21 mouse cellular contexts compared by ENCODE assay signal in genomic region chr15:80673337-80674095, GRCm38 (mm10). TPM values are rescaled to one million over a fixed set of nuclear protein-coding genes. Genes with fewer than 3 reads are reported as not detected.
A peak's percentile ranks its signal among the peaks of the same experiment; 100 is the strongest.
DNase-seq lines count a peak whose midpoint lies in the region; ATAC-seq and TF ChIP-seq lines count a peak whose summit lies in the region.
"Had no signal": no experiment of that assay in that cellular context is flagged by ENCODE, and none has a peak within 500 bp of the region (broad histone marks: within the 10 kb centered on the region; RNA-seq: fewer than 3 reads in every experiment).

No protein-coding gene starts in this region.

- H3K9ac ChIP-seq in liver, embryonic 16.5 days (ENCODE audit: low read depth, low read length) = no peak overlapping the region
- no peak overlapping the region for H3K9ac ChIP-seq in liver, embryonic 12.5 days
- H3K9ac ChIP-seq in stomach, postnatal 0 days (ENCODE audit: low read length) = no peak overlapping the region
- H3K9ac ChIP-seq: embryonic facial prominence, embryonic 13.5 days; limb, embryonic 12.5 days; lung, embryonic 15.5 days; midbrain, embryonic 13.5 days; neural tube, embryonic 15.5 days had no signal

- no peak for TF ChIP-seq CTCF in embryonic fibroblast, embryonic 13.5 days (IDR thresholded peaks at IDR 0.05; ENCODE audit: borderline replicate concordance, insufficient read depth, low read length)
- TF ChIP-seq CTCF in stomach, postnatal 0 days (IDR thresholded peaks at IDR 0.05; ENCODE audit: low read depth) = no peak

- H3K9me3 ChIP-seq in liver, embryonic 16.5 days (replicated peaks; ENCODE audit: control insufficient read depth, low read length) = no peaks in the 10 kb centered on the region
- no peaks in the 10 kb centered on the region for H3K9me3 ChIP-seq in liver, embryonic 12.5 days (replicated peaks)
- no peaks in the 10 kb centered on the region for H3K9me3 ChIP-seq in stomach, postnatal 0 days (ENCODE audit: control insufficient read depth, low read length)
- H3K9me3 ChIP-seq: embryonic facial prominence, embryonic 13.5 days; limb, embryonic 12.5 days; lung, embryonic 15.5 days; midbrain, embryonic 13.5 days; neural tube, embryonic 15.5 days had no signal

- no peak for TF ChIP-seq EP300 in stomach, postnatal 0 days (optimal IDR thresholded peaks at IDR 0.05)

- H3K4me1 ChIP-seq in liver, embryonic 16.5 days (ENCODE audit: control insufficient read depth, low read depth, low read length) = peaks cover 6% of the 10 kb centered on the region
- peaks cover 10% of the 10 kb centered on the region for H3K4me1 ChIP-seq in liver, embryonic 12.5 days
- H3K4me1 ChIP-seq in embryonic fibroblast, embryonic 13.5 days (ENCODE audit: control insufficient read depth, insufficient read depth, low read length) = peaks cover 9% of the 10 kb centered on the region
- peaks cover 2% of the 10 kb centered on the region; the same call in 1 of the 2 replicates for H3K4me1 ChIP-seq in stomach, postnatal 0 days (replicated peaks; ENCODE audit: control insufficient read depth, insufficient read depth)

- H3K27me3 ChIP-seq in liver, embryonic 16.5 days (ENCODE audit: control insufficient read depth, insufficient read depth, low read depth, low read length) = peaks cover 25% of the 10 kb centered on the region
- peaks cover 94% of the 10 kb centered on the region for H3K27me3 ChIP-seq in liver, embryonic 12.5 days (replicated peaks)
- no peaks in the 10 kb centered on the region for H3K27me3 ChIP-seq in stomach, postnatal 0 days (ENCODE audit: control insufficient read depth, insufficient read depth, low read length)

- DNase-seq in stomach, postnatal 0 days (ENCODE audit: low spot score) = peak; percentile 45
- DNase-seq in kidney, adult 11 months = no peak
- DNase-seq: adrenal gland, adult 2 months; cerebellum, adult 11 months; cerebellum, postnatal 36 days; gastrocnemius, postnatal 14 days; kidney, postnatal 10 days; right cerebral cortex, postnatal 4 days; thymus, adult 18-20 months had no signal

- peak overlapping the region; percentile 22; the same call in 1 of the 2 replicates for H3K27ac ChIP-seq in liver, embryonic 16.5 days (ENCODE audit: low read length)
- no peak overlapping the region for H3K27ac ChIP-seq in liver, embryonic 12.5 days
- peak overlapping the region; percentile 51 for H3K27ac ChIP-seq in embryonic fibroblast, embryonic 13.5 days (ENCODE audit: insufficient read depth, low read length)
- H3K27ac ChIP-seq in stomach, postnatal 0 days (replicated peaks) = peak overlapping the region; percentile 19; the same call in 1 of the 2 replicates
- H3K27ac ChIP-seq: embryonic facial prominence, embryonic 13.5 days; limb, embryonic 12.5 days; lung, embryonic 15.5 days; midbrain, embryonic 13.5 days; neural tube, embryonic 15.5 days had no signal

- H3K4me3 ChIP-seq in liver, embryonic 16.5 days (ENCODE audit: low read depth, low read length) = no peak overlapping the region
- no peak overlapping the region for H3K4me3 ChIP-seq in liver, embryonic 12.5 days
- no peak overlapping the region for H3K4me3 ChIP-seq in embryonic fibroblast, embryonic 13.5 days (ENCODE audit: insufficient read depth, low read length)
- no peak overlapping the region for H3K4me3 ChIP-seq in stomach, postnatal 0 days (ENCODE audit: low read depth, low read length)
- H3K4me3 ChIP-seq: embryonic facial prominence, embryonic 13.5 days; limb, embryonic 12.5 days; lung, embryonic 15.5 days; midbrain, embryonic 13.5 days; myocyte; neural tube, embryonic 15.5 days had no signal

- TF ChIP-seq POLR2A in embryonic fibroblast, embryonic 13.5 days (IDR thresholded peaks at IDR 0.05; ENCODE audit: low read depth, low read length) = no peak

- 0 out of 2 replicates have a peak overlapping the region, but pooled peaks have one; percentile 11 for H3K4me2 ChIP-seq in liver, embryonic 16.5 days (ENCODE audit: low read depth, low read length)
- no peak overlapping the region for H3K4me2 ChIP-seq in liver, embryonic 12.5 days
- H3K4me2 ChIP-seq in stomach, postnatal 0 days (replicated peaks; ENCODE audit: low read depth) = peak overlapping the region; percentile 77
- H3K4me2 ChIP-seq: limb, embryonic 12.5 days; lung, embryonic 15.5 days; midbrain, embryonic 13.5 days; neural tube, embryonic 15.5 days had no signal

- WGBS in liver, embryonic 16.5 days (ENCODE audit: insufficient replicate concordance) = 53% methylated on average over 4 of the region's 4 CpGs
- 46% methylated on average over 4 of the region's 4 CpGs for WGBS in liver, embryonic 12.5 days (ENCODE audit: insufficient replicate concordance)
- WGBS in stomach, postnatal 0 days = 59% methylated on average over 4 of the region's 4 CpGs

- ATAC-seq in liver, embryonic 16.5 days (ENCODE audit: low read depth) = peak; percentile 33; the same call in 1 of the 2 replicates
- ATAC-seq in liver, embryonic 12.5 days = no peak
- ATAC-seq in megakaryocyte, adult 5-6 weeks (ENCODE audit: poor library complexity, severe bottlenecking) = peak; percentile 45
- peak; percentile 31 for ATAC-seq in stomach, postnatal 0 days (ENCODE audit: low FRiP score, low TSS enrichment)
- ATAC-seq in megakaryocyte-erythroid progenitor cell, adult 5-6 weeks (replicated peaks; ENCODE audit: low FRiP score, low TSS enrichment, poor library complexity, severe bottlenecking) = no peak
- ATAC-seq: inflammation-experienced regulatory T-cells, adult 6 months; midbrain, embryonic 13.5 days had no signal

- H3K36me3 ChIP-seq in liver, embryonic 16.5 days (ENCODE audit: control insufficient read depth, insufficient read depth) = no peaks in the 10 kb centered on the region
- H3K36me3 ChIP-seq in liver, embryonic 12.5 days = no peaks in the 10 kb centered on the region
- no peaks in the 10 kb centered on the region for H3K36me3 ChIP-seq in stomach, postnatal 0 days (ENCODE audit: control insufficient read depth, insufficient read depth, low read length)
- H3K36me3 ChIP-seq: embryonic facial prominence, embryonic 13.5 days; limb, embryonic 12.5 days; lung, embryonic 15.5 days; midbrain, embryonic 13.5 days; neural tube, embryonic 15.5 days had no signal

RNA-seq across cellular contexts. Expression of gene Fam83f, which starts 1.9 kb away (rescaled TPM):
- polyA plus RNA-seq in liver, embryonic 16.5 days (2015; fragmentation: Nextera tagmentation; extraction: Ambion mirVana) = 4.5 and 6.0 TPM in 2 replicates
- 0.41 and 0.42 TPM in 2 replicates for polyA plus RNA-seq in liver, embryonic 12.5 days (2016; fragmentation: Nextera tagmentation; extraction: Ambion mirVana)
- polyA plus RNA-seq in embryonic fibroblast, embryonic 13.5 days (2011; ENCODE audit: insufficient read length, low read depth, missing spikeins) = 0.17 and 0.23 TPM in 2 replicates
- total RNA-seq in megakaryocyte, adult 5-6 weeks (2015) = 1.0 and 1.5 TPM in 2 replicates
- 1.7 and 2.6 TPM in 2 replicates for total RNA-seq in megakaryocyte, adult 5-6 weeks (2017)
- polyA plus RNA-seq in stomach, postnatal 0 days (2015; fragmentation: Nextera tagmentation; extraction: Ambion mirVana) = 20.5 and 24.3 TPM in 2 replicates
- total RNA-seq in megakaryocyte-erythroid progenitor cell, adult 5-6 weeks (2014; fragmentation: Nextera tagmentation) = not detected in 2 replicates
- total RNA-seq in megakaryocyte-erythroid progenitor cell, adult 5-6 weeks (2017) = not detected in 2 replicates
- polyA plus RNA-seq: inflammation-experienced regulatory T-cells, adult 6 months; myocyte had no signal

RNA-seq across cellular contexts. Expression of gene Tnrc6b, which starts 37.6 kb away (rescaled TPM):
- polyA plus RNA-seq in liver, embryonic 16.5 days (2015; fragmentation: Nextera tagmentation; extraction: Ambion mirVana) = 19.7 and 22.1 TPM in 2 replicates
- polyA plus RNA-seq in liver, embryonic 12.5 days (2016; fragmentation: Nextera tagmentation; extraction: Ambion mirVana) = 32.2 and 33.0 TPM in 2 replicates
- polyA plus RNA-seq in embryonic fibroblast, embryonic 13.5 days (2011; ENCODE audit: insufficient read length, low read depth, missing spikeins) = 36.4 and 37.0 TPM in 2 replicates
- total RNA-seq in megakaryocyte, adult 5-6 weeks (2015) = 41.6 and 54.7 TPM in 2 replicates
- total RNA-seq in megakaryocyte, adult 5-6 weeks (2017) = 32.1 and 40.2 TPM in 2 replicates
- polyA plus RNA-seq in stomach, postnatal 0 days (2015; fragmentation: Nextera tagmentation; extraction: Ambion mirVana) = 8.5 and 9.4 TPM in 2 replicates
- total RNA-seq in megakaryocyte-erythroid progenitor cell, adult 5-6 weeks (2014; fragmentation: Nextera tagmentation) = 79.3 and 89.0 TPM in 2 replicates
- 40.3 and 48.5 TPM in 2 replicates for total RNA-seq in megakaryocyte-erythroid progenitor cell, adult 5-6 weeks (2017)

Comparison
In these comparisons a context has a peak if more than half of its experiments do, and no peak if none do; other contexts are left out.
1. ATAC-seq: peak in liver, embryonic 16.5 days (single experiment), megakaryocyte, adult 5-6 weeks (single experiment) and stomach, postnatal 0 days (single experiment); none in liver, embryonic 12.5 days (single experiment) and megakaryocyte-erythroid progenitor cell, adult 5-6 weeks (single experiment).